Mouse (Mus musculus) liver, embryonic 14.5 days (tissue): ENCODE data around the gene Hemk1.

Experiments used
- CTCF ChIP-seq: IDR thresholded peaks from 2 replicates; pipeline ENCODE4 v1.5.1; 2016; ENCODE audit warnings: antibody characterized with exemption, low read depth, control low read depth
- EP300 ChIP-seq: IDR thresholded peaks from 2 replicates; pipeline ENCODE4 v1.6.1; 2016; ENCODE audit warnings: antibody characterized with exemption, low read depth

- TF ChIP-seq CTCF (0 out of 2 replicates have a peak, but pooled peaks have one; percentile 23), EP300 (no peak)
Measured at GRCm38 (mm10) chr9:107335046-107335445, 3.1 kb downstream of the Hemk1 start.
